Mouse (Mus musculus): ENCODE measurements around the gene Otulinl.
A peak's percentile ranks its signal among the peaks of the same experiment; 100 is the strongest.

DNA sequence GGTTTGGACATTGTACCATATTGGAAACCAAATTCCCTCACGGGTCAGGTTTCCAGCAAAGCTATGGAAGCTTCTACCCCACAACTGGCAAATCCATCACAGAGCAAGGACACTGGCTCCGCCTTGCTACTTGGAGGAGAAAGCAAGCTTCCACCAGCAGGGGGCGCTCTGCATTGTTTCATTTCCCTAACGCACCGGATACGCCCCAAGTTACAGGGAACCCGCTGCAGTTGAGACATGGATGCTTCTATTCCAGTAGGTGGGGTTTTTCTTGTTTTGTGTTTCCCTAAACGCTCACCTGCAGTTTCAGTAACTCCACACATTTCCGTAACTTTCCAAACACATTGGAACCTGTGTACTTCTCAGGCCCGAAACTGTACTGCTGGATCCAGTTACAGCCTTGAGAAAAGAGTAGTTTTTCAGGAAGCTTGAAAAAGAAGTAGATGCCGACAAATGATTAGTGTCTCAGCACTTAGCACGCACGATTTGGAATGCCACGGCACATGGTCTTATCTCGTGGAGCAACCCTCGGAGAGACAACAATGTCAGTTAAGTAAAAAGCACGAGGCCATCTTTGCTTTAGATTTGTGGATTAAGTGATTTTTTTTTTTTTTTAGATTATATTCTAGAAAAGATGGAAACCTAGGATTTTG is 21.7 kb downstream of the Otulinl start:
- TF ChIP-seq CTCF (IDR thresholded peaks at IDR 0.05; ENCODE audit: control insufficient read depth, insufficient read depth, low read length) (peak; percentile 92), POLR2A (IDR thresholded peaks at IDR 0.05; ENCODE audit: borderline replicate concordance, control insufficient read depth, low read depth, low read length) (no peak)
